Mouse (Mus musculus): Measurements from ENCODE around the gene Tmprss9. TPM values are rescaled to one million over a fixed set of nuclear protein-coding genes. Genes with fewer than 3 reads are reported as not detected.
"Not testable (repeated sequence)": the region's sequence is repeated elsewhere in the genome, so short reads cannot be mapped to it uniquely, and the experiment has no call there.

The Tmprss9 gene
- total RNA-seq (2022), result under 1 TPM; 0.35 to 0.66 (median 0.46) TPM

DNA sequence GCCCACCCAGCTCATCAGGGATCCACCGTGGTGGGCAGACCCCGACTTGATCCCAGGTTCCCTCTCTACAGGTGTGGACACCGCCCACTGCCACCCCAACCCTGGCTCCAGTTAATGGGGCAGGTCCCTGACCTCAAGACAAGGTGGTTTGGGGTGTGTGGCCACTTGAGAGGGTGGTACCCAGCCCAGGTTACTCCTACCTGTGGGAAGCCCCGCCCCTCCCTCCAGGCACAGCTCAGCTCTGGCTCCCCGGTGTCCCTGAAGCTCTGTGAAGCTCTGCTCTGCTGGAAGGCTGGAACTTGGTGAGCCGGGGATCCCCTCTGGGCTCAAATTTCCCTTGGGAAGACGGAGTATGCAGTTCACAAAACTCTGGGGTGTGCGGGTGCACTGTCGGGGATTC is at the start of gene Tmprss9:
Tmprss9 (plus strand) TSS at position 268 of the 400 bp plus-strand sequence.
- no peak for DNase-seq (ENCODE audit: low spot score in 2 of 2)

DNA sequence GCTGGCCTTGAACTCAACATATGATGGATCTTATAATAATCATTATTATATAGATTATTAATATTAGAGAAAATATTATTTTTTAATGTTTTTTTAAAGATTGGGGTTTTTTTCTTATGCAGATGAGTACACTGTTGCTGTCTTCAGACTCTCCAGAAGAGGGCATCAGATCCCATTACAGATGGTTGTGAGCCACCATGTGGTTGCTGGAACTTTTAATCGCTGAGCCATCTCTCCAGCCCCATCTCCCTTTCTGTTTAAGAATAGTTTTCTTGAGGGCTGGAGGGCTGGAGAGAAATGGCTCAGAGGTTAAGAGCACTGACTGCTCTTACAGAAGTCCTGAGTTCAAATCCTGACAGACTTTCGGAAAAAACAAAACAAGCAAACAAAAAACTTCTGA is 49.7 kb upstream of the Tmprss9 start:
- DNase-seq (ENCODE audit: low spot score in 2 of 2), result no peak

DNA sequence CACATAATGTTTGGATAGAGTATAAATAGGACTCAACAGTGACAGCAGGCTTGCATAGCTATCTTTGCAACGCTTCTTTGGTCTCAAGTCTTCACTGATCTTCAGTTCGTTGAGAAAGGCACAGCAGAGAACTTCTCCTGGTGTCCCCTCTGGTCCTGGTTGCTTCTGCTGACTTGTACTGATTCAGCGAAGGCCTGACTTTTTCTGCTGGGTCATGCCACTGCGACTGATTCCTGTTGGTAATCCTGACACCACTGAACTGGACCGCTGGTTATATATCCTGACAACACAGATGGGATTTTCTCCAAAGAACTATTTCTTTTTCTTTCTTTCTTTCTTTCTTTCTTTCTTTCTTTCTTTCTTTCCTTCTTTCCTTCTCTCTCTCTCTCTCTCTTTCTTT is 49.1 kb upstream of the Tmprss9 start:
- no peak for DNase-seq (ENCODE audit: low spot score in 2 of 2)

DNA sequence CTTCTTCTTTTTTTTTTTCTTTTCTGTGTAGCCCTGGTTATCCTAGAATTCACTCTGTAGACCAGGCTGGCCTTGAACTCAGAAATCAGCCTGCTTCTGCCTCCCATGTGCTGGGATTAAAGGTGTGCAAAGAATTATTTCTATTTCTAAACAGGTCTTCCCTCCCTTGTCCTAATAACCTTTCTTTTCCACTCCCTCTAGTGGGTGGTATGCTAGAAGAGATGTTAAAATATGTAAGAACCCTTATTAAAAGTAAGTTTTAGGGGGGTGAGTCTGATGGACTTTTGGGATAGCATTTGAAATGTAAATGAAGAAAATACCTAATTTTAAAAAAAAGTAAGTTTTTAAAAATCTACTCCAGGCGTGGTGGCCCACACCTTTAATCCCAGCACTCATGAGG is 48.3 kb upstream of the Tmprss9 start:
- no peak for DNase-seq (ENCODE audit: low spot score in 2 of 2)

DNA sequence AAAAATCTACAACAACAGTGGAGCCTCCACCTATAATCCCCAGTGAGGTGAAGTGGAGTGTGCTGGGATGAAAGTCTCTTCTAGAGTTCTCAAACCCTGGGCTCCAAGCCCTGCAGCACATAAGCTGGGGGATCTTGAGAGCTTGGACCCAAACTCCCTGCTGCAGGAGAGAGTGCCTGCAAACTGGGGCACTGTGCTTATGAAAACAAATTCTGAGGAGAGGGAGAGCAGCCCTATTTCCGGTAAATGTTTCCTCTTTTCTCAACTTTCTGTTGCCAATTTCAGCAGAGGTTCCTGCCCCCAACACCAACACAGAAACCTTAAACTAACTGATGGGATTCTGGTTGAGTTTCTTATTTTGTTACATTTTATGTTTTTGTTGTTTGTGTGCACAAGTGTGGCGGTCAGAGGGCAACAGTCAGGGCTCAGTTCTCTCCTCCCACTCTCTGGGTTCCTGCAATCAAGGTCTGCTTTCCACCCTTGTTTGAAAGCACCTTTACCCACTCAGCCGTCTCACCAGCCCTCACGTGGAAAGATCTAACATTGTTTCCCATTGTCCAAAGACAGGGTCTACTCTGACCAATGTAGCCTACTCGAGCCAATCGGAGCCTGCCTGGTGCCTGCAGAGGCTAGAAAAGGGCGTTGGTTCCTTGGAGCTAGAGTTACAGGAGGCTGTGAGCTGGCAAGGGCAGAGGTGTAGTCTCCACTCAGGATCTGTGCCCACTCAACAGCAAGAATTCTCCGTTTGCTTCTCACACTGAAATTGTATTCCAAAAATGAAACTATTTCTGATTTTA is 47.6 kb upstream of the Tmprss9 start:
- DNase-seq (ENCODE audit: low spot score in 2 of 2), result no peak

DNA sequence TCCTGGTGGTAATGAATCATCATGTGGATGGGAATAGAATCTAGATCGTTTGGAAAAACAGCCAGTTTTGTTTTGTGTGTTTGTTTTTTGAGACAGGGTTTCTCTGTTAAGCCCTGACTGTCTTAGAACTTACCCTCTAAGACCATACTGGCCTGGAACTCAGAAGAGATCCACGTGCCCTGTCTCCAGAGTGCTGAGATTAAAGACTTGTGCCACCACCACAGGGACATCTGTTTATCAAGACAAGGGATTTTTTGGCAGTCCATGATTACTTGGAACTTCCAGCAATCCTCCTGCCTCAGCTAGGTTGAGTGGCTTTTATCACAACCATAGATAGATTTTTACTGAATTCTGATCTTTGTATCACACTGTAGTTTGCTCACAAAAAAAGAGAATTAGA is 46.8 kb upstream of the Tmprss9 start:
- no peak for DNase-seq (ENCODE audit: low spot score in 2 of 2)

DNA sequence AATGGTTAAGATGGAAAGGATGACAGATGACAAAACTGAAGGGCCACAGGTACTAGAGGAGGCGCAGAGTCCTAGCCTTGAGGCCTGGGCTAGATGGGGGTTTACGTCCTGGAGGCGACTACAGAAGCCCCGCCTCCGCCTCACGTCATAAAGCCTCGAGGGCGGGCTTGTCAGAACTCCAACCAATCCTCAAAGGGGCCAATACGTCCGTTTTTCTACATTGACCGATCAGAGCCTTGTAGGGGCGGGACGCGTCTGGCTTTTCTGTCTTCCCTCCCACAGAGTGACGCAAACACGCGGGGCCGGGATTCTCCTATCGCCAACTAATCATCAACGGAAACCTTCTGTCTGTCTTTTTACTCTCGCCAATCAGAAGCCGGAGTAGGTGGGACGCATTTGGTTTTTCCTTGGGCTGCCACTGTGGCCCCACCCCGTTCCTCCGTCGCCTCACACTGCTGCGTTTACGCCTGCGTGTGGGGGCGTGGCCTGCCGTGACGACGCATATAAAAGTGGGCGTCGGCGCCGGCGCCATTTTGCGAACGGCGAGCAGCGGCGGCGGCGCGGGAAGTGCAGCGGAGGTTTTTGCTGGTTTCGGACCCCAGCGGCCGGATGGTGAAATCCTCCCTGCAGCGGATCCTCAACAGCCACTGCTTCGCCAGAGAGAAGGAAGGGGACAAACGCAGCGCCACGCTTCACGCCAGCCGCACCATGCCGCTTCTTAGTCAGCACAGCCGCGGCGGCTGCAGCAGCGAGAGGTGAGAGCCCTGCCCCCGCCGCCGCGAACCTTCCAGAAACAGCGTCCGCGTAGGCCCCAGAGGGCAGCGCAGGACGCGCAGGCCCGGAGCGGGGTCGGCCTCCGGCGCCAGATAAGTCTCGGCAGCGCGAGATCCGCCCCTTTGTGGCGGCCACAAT is 45.2 kb upstream of the Tmprss9 start, which contains the start of gene Oaz1:
Oaz1 (plus strand) TSS at position 506 of the 912 bp plus-strand sequence.
- peak; percentile 100 for DNase-seq (ENCODE audit: low spot score in 2 of 2)

DNA sequence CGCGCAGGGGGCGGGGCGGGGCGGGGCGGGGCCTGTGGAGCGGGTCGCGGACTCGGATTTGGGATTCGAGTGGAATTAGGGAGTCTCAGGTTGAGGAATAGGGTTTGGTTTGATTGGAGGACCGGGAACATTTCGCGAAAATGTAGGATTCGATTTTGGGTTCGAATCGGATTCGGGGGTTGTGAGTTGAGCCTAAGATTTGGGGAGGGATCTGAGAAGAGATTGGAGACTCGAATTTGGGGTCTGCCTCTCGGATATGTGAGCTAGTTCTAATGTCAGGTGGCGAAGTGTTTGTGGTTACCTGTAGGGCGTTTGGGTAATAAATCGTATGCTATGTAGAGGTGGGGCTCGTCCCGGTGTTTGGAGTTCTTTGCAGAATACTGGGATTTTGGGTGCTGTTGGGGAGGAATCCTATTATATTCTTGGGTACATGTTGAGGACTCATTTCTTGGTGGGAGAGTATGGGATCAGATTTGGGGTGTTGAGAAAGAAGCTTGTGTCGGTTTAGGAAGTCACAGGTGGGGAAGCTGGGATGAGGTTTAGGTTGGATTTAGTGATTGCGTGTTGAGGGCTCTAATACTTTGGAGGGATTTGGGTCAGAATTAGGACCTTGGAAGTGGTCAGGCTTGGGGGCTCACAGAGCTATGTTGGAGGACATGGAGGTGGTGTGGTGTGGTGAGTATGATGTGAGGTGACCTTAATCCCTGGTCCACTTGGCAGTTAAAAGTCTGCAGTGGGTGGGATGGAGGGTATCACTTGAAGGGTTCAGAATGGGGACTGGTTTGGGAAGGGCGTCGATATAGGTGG is 44.4 kb upstream of the Tmprss9 start:
- no peak for DNase-seq (ENCODE audit: low spot score in 2 of 2)

DNA sequence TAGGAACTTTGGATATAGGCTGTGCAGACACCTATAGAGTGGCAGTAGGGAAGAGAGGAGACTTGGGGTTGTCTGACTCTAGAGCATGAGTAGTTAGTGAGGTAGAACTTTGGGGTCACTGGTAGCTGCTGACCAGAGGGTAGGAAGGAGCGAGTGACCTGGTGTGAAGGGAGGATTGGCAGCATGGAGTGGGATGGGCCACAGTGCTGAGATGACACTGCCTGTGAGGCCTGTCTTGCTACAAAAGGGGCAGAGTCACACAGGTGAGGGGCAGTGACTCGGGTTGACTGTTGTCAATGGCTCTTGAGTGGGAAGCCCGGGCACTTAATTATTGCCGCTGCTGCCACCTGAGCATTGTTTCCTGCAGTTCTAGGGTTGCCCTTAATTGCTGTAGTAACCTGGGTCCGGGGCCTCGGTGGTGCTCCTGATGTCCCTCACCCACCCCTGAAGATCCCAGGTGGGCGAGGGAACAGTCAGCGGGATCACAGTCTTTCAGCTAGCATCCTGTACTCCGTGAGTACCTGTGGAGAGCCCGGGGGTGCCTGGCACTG is 43.7 kb upstream of the Tmprss9 start:
- no peak for DNase-seq (ENCODE audit: low spot score in 2 of 2)

DNA sequence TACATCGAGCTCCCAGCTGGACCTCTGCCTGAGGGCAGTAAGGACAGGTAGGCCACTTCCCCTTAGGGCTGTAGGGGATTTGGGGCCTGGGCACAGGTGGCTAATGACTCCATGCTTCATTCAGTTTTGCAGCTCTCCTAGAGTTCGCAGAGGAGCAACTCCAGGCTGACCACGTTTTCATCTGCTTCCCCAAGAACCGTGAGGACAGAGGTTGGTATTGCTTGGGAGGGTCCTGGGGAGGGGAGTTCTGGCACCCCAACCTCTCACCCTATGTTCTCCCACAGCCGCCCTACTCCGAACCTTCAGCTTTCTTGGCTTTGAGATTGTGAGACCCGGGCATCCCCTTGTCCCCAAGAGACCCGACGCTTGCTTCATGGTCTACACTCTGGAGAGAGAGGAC is 43.1 kb upstream of the Tmprss9 start:
- DNase-seq (ENCODE audit: low spot score in 2 of 2), result not testable (repeated sequence)

DNA sequence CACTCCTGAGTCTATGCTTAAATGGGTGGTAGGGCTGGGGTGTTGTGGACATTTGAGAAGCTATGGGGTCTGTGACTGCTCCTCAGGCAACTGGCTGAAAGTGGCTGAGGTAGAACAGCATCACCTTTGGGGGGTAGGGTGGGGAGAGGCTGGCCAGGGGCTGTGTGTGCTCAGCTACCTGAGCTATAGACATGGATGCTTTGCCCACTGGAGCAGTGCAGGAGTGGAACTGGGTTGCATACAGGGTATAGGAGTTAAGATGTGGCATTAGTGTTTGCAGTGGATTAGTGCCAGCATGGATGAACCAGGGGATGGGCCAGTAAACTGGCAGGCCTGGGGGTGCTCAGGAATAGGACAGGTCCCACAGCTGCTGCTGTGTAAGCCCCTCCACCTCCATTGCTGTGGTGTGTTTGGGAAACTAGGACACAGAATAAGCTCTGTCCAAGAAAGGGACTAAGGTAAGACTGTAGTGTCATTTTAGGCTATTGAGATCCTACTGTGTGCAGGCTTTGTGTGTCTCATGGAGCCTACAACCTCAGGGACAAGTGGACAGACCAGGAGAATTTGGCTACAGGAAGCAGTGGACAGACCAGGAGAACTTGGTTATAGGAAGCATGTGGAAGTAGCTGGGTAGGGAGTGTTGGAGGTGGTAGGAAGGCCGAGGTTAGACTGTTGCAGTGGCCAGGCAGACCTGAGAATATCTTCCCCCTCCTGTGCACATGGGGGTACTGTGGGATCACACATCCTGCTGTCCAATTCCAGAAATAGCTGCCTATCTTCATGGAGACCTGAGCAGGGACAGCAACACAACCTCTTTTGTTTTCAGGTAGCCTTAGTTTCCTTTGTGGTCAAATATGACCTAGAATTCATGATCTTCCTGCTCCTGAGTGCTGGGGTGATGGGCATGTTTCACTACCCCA is 42.0 kb upstream of the Tmprss9 start:
- DNase-seq (ENCODE audit: low spot score in 2 of 2), result no peak

DNA sequence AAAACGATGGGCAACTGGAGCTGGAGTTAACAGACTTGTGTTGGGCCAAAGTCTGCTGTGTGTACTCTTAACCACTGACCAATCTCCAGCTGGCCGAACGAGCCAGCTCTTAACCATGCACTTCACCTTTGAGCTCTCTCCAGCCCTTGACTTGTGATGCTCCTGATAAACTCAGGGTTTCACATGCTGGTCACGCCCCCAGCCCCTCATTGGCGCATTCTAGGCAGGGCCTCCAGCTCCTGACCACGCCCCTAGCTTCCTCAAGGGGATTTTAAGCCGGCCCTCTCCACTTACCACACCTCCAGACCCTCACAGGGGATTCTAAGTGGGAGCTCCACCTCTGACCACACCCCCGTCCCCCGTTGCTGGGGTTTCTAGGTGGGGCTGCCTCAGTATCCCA is 40.5 kb upstream of the Tmprss9 start:
- no peak for DNase-seq (ENCODE audit: low spot score in 2 of 2)

DNA sequence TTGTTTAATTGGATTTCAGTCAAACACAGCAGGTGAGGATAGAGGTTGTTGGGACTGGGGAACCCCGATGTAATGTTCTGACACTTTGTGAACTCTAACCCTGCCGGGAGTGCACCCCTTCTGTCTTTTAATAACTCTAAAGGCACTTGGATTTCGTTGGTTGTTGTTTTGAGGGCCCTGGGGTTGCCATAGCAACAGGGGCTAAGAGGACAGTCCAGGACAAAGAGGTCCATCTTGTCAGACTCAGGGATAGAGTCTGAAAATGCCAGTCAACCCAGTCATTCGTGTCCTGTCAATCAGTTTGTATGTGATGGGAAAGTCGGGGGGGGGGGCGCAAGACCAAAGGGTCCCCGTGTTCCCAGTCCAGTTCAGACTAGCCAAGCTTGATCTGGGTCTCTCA is 38.8 kb upstream of the Tmprss9 start:
- DNase-seq (ENCODE audit: low spot score in 2 of 2), result no peak

DNA sequence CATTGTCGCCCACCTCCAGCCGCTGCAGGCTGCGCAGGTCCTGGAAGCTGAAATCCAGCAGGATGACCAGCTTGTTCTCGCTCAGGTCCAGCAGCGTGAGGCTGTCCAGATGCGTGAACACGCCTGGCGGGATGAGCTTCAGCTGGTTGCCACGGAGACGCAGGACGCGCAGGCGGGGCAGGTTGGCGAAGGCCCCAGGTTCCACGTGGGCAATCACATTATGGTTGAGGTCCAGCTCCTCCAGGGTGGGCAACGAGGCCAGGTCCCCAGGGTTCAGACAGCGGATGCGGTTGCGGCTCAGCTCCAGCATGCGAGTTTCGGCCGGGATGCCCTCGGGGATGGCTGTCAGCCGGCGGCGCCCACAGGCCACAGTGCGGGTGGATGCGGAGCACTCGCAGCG is 36.0 kb upstream of the Tmprss9 start:
- DNase-seq (ENCODE audit: low spot score in 2 of 2), result no peak

DNA sequence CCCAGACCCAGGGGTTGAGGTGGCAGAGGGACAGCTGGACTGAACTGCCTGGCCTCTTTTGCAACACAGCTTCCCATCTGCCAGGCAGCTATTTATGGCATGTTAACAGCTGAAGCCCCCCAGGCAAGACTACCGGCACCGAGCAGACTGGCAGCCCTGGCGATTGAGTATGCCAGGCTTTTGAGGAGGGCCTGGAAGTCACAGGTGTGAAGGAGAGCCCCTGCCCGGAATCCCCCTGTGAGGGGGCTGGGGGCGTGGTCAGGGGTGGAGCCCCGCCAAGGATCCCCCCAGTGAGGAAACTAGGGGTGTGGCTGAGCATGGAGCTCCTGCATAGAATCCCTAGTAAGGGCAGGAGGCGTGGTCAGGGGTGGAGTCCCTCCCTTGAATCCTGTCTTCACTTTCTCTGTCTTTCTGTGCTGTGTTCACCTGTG is 34.7 kb upstream of the Tmprss9 start:
- no peak for DNase-seq (ENCODE audit: low spot score in 2 of 2)

DNA sequence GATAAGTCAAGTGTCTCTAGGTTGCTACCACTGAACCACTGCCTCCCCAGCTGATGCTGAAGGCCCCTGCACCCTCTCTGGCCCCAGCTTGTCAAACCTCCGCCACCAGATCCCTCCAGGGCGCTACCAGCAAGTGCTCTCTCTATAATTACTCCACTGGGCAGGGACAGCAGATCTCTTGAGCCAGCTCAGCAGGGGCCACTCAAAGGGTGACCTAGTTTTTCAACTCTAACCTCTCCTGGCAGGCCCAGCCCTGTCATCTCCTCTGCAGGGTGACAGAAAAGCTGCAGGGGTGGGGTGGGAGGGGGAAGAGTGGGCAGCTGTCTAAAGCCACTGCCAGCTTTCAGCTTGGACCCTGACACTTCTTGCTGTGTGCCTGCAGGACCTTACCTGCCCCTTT is 33.8 kb upstream of the Tmprss9 start:
- no peak for DNase-seq (ENCODE audit: low spot score in 2 of 2)

DNA sequence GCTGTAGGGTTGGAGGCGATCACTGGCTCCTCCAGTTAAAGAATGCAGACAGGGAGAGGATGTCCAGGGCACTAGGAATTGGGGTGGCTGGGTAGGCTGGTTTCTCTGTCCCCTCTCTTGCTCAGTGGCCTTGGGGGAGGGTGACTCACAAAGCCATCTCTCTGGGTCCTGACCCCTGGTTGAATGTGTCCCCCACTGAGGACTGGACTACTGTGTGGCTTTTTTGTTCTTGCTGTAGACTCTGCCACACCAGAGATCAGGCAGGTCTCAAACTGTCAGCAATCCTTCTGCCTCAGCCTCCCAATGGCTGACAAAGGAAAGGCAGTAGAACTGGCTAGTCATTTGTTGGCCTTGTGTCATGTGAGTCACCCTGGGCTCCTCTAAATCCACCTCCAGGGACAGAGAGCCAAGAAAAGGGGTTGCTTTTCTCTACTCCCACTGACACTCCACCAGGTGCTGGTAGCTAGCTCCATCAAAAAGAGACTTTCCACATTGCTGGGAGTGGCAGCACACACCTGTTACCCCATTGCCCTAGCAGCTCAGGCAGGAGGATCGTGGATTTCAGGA is 33.2 kb upstream of the Tmprss9 start:
- DNase-seq (ENCODE audit: low spot score in 2 of 2), result no peak

DNA sequence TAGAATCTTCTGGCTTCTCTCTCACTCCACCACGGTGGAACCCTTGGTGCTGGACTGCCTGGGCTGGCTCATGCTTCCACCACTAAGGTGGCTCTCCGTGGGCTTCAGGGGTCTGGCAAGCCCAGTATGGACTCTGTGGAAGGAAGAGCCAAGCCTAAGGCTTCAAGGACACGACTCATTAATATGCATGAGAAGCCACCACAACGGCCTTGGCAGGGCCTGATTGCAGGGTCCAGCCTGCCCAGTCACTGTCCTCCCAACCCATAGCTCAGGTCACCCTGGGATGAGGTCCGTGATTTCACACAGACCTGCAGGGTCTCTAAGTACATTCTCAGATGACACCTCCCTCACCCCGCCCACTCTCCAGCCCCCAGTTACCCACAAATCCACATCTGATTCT is 31.8 kb upstream of the Tmprss9 start:
- DNase-seq (ENCODE audit: low spot score in 2 of 2), result no peak

DNA sequence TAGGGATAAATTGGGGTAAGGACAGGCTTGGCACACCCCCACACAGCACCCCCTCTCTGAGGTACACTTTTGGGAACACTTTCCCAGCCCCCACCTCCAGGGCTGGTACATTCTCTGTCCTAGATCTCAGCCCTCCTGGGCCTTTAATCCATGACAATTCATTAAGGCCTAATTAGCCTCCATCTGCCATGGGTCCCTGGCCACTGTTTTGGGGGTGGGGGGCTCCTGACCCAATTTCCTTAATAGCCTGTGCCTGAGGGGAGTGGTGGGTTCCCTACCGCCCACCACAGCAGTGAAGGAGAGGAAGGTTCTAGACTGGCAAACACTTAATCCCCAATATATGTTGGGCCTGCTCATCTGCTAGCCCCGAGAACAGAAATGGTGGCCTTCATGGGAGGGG is 30.0 kb upstream of the Tmprss9 start:
- DNase-seq (ENCODE audit: low spot score in 2 of 2), result no peak

DNA sequence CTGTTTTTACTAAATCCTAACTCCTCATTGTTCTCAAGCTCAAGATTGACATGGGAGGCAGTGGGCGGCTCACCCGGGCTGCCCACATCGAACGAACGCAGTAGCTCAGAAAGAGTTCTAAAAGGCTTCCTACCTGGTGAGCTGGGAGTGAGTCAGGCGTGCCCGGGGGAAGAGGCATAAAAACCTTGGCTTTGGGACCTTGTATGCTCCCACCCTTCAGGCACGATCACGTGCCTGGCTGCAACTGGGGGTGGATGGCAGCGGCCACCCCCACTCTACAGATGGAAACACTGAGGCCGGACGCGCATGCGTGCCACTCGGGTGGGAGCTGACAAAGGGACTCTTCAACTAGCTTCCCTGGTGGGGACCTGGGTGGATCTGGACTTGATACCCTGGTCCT is 29.3 kb upstream of the Tmprss9 start:
- no peak for DNase-seq (ENCODE audit: low spot score in 2 of 2)
